Mouse (Mus musculus): Measurements from ENCODE around the gene Rab33b.

DNA sequence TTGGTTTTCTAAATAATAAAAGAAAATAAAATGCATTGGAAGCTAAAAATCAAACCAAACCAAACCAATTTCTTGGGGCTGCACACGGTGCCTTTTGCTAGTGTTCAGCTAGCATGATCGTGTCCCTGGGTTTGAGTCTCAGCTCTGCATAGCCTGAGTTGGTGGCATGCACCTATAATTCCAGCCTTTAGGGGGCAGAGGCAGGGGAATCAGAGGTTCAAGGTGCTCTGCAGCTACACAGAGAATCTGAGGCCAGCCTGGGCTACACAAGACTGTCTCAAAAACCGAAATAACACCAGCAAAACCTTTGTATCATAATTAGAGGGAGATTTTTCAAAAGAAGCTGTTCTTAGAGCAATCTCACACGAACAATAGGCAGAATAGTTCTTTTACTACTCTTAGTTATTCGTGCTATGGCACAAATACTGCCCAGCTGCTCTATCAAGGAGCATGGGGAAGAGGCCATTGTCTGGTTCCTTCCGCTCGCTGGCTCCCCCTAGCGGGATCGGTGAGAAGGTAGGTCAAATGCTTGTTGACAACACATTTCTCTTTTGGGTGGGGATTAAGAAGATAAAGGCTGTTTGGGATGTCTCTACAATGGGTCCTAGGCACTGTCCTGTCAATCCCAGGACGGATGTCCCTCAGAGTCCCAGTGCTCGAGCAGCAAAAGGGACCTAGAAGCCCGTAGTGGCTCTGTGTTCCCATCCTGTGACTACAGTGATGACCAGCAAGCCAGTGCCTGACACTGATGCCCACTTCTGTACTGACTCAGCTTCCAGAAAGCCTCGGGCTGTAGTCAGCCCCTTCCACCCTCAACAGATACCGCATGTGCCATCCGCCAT, 56.1 kb downstream of the Rab33b start:
- TF ChIP-seq CTCF (IDR thresholded peaks at IDR 0.05; ENCODE audit: low read depth, low read length) (peak; percentile 95), POLR2A (IDR thresholded peaks at IDR 0.05; ENCODE audit: extremely low read depth, insufficient read depth, low read length) (no peak)

All from liver, adult 2 months (tissue).